Mouse (Mus musculus) cerebral cortex, adult 2 months (tissue): ENCODE data around the gene Tmem234.

Source experiments
- WGBS: fragments of 180-500 bp; shearing (Covaris S2); methylation state at CpG from one replicate; pipeline ENCODE4 v1.1.7; 2018; 5-methylcytosine and 5-hydroxymethylcytosine counted together

Gene Tmem234

GRCm38 (mm10) chr4:129622120-129622802 is 21.8 kb downstream of the Tmem234 start:
- WGBS, result 51% methylated on average over 11 of the region's 11 CpGs

- WGBS, result 10% methylated on average over 8 of the region's 8 CpGs
Measured at GRCm38 (mm10) chr4:129622803-129623535, 22.5 kb downstream of the Tmem234 start.

- under 1% methylated on average over 10 of the region's 10 CpGs for WGBS
Measured at GRCm38 (mm10) chr4:129623681-129624091, 23.2 kb downstream of the Tmem234 start, which contains the start of gene Ccdc28b. Gene Ccdc28b (minus strand): TSS chr4:129623947.

- under 1% methylated on average over 18 of the region's 18 CpGs for WGBS
Measured at GRCm38 (mm10) chr4:129624281-129625028, 24.0 kb downstream of the Tmem234 start.

- 5% methylated on average over 6 of the region's 6 CpGs for WGBS
Measured at GRCm38 (mm10) chr4:129625029-129625370, 24.5 kb downstream of the Tmem234 start.

- whole genome bisulfite sequencing, result 46% methylated on average over 4 of the region's 4 CpGs
Measured at GRCm38 (mm10) chr4:129625496-129625895, 25.0 kb downstream of the Tmem234 start.

- WGBS, result 61% methylated on average over 6 of the region's 6 CpGs
Measured at GRCm38 (mm10) chr4:129626035-129626434, 25.6 kb downstream of the Tmem234 start.

GRCm38 (mm10) chr4:129630944-129631343 is 30.5 kb downstream of the Tmem234 start:
- WGBS, result 50% methylated on average over 4 of the region's 4 CpGs

- 73% methylated on average over 12 of the region's 12 CpGs for WGBS
Measured at GRCm38 (mm10) chr4:129631867-129632266, 31.4 kb downstream of the Tmem234 start.

GRCm38 (mm10) chr4:129633852-129634251 is 33.4 kb downstream of the Tmem234 start:
- 94% methylated on average over 6 of the region's 6 CpGs for WGBS

- WGBS, result 77% methylated on average over 15 of the region's 15 CpGs
Measured at GRCm38 (mm10) chr4:129639221-129639620, 38.8 kb downstream of the Tmem234 start.

- 1% methylated on average over 17 of the region's 17 CpGs for WGBS
Measured at GRCm38 (mm10) chr4:129640101-129640637, 39.7 kb downstream of the Tmem234 start.

- under 1% methylated on average over 60 of the region's 60 CpGs for WGBS
Measured at GRCm38 (mm10) chr4:129640638-129641467, 40.4 kb downstream of the Tmem234 start, which contains the start of gene Txlna. Gene Txlna (minus strand): TSS chr4:129641065.

- 21% methylated on average over 5 of the region's 5 CpGs for WGBS
Measured at GRCm38 (mm10) chr4:129641756-129642155, 41.3 kb downstream of the Tmem234 start.

- 51% methylated on average over 6 of the region's 6 CpGs for WGBS
Measured at GRCm38 (mm10) chr4:129645204-129645603, 44.7 kb downstream of the Tmem234 start.

- WGBS, result 81% methylated on average over 1 of the region's 1 CpGs
Measured at GRCm38 (mm10) chr4:129648656-129649055, 48.2 kb downstream of the Tmem234 start.

- WGBS, result 94% methylated on average over 8 of the region's 8 CpGs
Measured at GRCm38 (mm10) chr4:129650359-129650758, 49.9 kb downstream of the Tmem234 start.

GRCm38 (mm10) chr4:129654770-129655169 is 54.3 kb downstream of the Tmem234 start:
- WGBS, result 70% methylated on average over 14 of the region's 14 CpGs

- WGBS, result 55% methylated on average over 3 of the region's 3 CpGs
Measured at GRCm38 (mm10) chr4:129661584-129661983, 61.1 kb downstream of the Tmem234 start.

GRCm38 (mm10) chr4:129662255-129662813 is 61.9 kb downstream of the Tmem234 start:
- 78% methylated on average over 3 of the region's 3 CpGs for WGBS
